Mouse (Mus musculus): ENCODE measurements around the gene Pcbd1. TPM values are rescaled to one million over a fixed set of nuclear protein-coding genes. Genes with fewer than 3 reads are reported as not detected.

The Pcbd1 gene
- 40.7 and 44.2 TPM in 2 replicates for polyA plus RNA-seq (2015; fragmentation: Nextera tagmentation; extraction: Ambion mirVana)

DNA sequence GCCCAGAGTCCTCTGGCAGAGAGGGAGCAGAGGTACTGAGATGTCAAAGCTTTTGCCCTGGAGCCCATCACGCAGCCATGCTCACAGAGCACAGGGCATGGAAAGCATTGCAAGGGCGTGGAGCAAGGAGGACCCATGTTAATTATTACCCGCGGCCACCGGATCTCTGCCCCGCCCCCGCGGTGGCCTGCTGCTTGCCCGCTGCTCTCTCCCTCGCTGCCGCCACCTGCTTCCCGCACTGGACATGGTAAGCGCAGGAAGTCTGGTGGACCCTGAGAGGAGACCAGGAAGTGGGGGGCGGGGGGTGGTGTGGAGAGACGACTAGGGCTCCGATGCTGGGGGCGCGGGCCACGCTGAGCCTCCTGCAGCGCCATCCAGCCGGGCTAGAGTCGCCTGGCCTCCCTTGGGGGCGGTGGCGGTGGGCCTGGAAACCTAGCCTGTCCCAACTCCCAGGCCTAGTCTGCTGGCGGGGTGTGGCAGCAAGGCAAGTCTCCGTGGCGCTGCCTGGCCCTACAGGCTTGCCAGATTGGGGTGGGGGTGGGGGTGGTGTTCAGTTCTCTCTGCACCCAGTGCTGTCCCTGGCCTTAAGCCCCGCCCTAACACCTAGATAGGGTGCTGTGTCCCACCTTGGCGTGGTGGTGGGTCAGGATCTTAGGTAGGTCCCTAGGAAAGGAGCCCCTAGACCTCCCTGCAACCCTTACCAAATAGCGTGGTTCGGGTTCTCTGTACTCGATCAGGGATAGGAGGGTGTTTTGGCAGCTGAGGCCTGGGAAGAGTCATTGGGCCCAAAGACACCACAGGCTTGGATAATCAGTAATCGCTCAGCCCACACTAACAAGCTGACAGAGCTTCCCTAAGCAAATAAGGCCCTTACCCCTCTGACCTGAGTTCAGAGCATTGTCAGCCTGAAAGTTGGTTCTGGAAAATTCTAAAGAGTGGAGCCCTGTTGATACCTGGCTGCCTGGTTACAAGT is at the start of gene Pcbd1:
Gene Pcbd1, plus strand, starts transcription at position 162 of the 973 bp plus-strand sequence.
- H3K27ac ChIP-seq = no peak within 1 kb of the TSS

DNA sequence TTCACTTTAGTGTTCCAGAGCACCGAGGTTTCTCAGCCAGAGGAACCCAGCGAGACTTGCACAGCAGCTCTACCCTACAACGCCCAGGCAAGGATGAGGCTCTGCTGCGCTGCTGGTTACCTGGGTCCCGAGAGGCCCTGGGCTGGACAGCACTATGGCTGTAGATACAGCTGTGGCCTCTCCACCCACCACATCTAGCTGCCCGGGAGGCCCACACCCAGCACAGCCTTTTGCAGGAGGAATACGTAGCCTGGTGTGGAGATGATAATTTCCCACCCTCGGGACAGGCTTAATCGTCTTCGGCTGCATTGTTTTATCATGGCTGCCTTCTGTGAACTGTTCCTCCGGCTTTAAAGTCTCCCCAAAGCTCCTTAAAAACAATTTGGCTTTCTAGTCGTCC is 49.5 kb upstream of the Pcbd1 start:
- Histone ChIP-seq H3K4me2 (no peak overlapping the region), H3K4me3 (no peak overlapping the region), H3K4me1 (0 out of 2 replicates have a peak, but pooled peaks cover 4% of the 10 kb centered on the region), H3K36me3 (replicated peaks) (no peaks in the 10 kb centered on the region), H3K9me3 (no peaks in the 10 kb centered on the region), H3K27ac (no peak overlapping the region), H3K9ac (no peak overlapping the region), H3K27me3 (replicated peaks) (no peaks in the 10 kb centered on the region)
- WGBS = 51% methylated on average over 12 of the region's 12 CpGs
- no peak for ATAC-seq (replicated peaks)

More for the DNA sequence above, at the start of gene Pcbd1:
- no peaks in the 10 kb centered on the region for H3K27me3 ChIP-seq (replicated peaks)
- 11% methylated on average over 33 of the region's 33 CpGs for WGBS
- no peaks in the 10 kb centered on the region for H3K36me3 ChIP-seq (replicated peaks)
- no peaks in the 10 kb centered on the region for H3K9me3 ChIP-seq
- H3K4me3 ChIP-seq = peak within 1 kb of the TSS; percentile 28
- peak within 1 kb of the TSS; percentile 41 for H3K9ac ChIP-seq
- H3K4me1 ChIP-seq = peaks cover 13% of the 10 kb centered on the region
- peak within 1 kb of the TSS; percentile 58 for H3K4me2 ChIP-seq
- ATAC-seq (replicated peaks) = peak; percentile 52

- Histone ChIP-seq H3K4me1 (no peaks in the 10 kb centered on the region), H3K9me3 (no peaks in the 10 kb centered on the region), H3K27me3 (replicated peaks) (no peaks in the 10 kb centered on the region), H3K9ac (no peak overlapping the region), H3K4me2 (no peak overlapping the region), H3K36me3 (replicated peaks) (no peaks in the 10 kb centered on the region), H3K4me3 (no peak overlapping the region), H3K27ac (no peak overlapping the region)
- 0 out of 2 replicates have a peak, but pooled peaks have one; percentile 24 for ATAC-seq (replicated peaks)
- WGBS = 19% methylated on average over 8 of the region's 8 CpGs
Observed at GRCm38 (mm10) chr10:61045081-61045480, 44.0 kb upstream of the Pcbd1 start.

DNA sequence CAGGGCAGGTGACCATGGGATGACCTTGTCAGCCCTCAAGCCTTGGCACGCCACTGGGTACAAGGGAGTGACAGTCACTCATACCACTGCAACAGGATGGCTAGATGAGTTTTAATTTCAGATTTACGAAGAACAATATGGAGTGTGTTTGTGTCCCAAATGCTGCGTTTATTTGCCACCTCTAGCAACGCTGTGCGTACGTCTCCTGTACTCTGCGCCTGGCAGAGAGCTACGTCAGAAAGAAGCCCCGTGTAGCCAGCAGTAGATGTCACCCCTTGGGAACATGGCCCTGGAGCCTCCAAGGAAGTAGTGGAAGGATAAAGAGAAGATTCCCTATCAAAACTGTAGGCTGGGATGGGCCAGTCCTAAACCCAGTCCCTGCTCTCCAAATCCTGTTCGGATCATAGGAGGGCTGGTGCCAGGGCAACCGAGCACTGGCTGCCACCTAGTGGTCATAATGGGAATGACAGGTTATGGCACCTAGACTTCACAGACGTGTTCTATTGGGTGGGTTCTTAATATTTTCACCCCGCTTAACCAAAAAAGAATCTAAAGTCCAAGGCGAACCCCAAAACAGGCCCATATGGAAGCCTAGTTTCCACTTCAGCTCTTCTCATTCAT is 37.0 kb upstream of the Pcbd1 start:
- H3K4me2 ChIP-seq = no peak overlapping the region
- ATAC-seq (replicated peaks) = peak; percentile 76; the same call in 1 of the 2 replicates
- 58% methylated on average over 14 of the region's 14 CpGs for WGBS

DNA sequence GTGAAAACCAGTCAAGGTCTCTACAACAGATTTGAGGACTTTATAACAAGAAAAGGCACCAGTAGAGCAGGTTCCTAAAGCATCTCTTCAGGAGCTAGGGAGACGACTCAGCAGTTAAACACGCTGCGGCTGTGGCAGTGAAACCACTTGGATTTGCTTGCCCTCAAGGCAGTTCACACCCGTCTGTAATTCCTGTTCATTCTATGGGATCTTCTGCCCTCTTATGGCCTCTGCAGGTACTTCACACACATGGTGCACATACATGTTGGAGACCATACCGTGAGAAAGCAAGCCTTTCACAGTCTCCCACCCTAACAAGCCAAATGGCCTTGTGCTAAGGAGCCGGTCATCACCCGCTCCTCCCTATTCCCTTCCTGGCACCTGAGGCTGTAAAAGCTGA is 32.5 kb upstream of the Pcbd1 start:
- Histone ChIP-seq H3K4me1 (peaks cover 6% of the 10 kb centered on the region; the same call in 1 of the 2 replicates), H3K27me3 (replicated peaks) (0 out of 2 replicates have a peak, but pooled peaks cover 5% of the 10 kb centered on the region), H3K4me2 (no peak overlapping the region), H3K27ac (no peak overlapping the region), H3K4me3 (no peak overlapping the region), H3K9me3 (no peaks in the 10 kb centered on the region), H3K9ac (no peak overlapping the region), H3K36me3 (replicated peaks) (no peaks in the 10 kb centered on the region)
- no peak for ATAC-seq (replicated peaks)
- 94% methylated on average over 7 of the region's 7 CpGs for WGBS

More for the DNA sequence above, 37.0 kb upstream of the Pcbd1 start:
- no peaks in the 10 kb centered on the region for H3K4me1 ChIP-seq
- H3K9ac ChIP-seq = no peak overlapping the region
- H3K27me3 ChIP-seq (replicated peaks) = 0 out of 2 replicates have a peak, but pooled peaks cover 5% of the 10 kb centered on the region
- no peak overlapping the region for H3K4me3 ChIP-seq
- no peak overlapping the region for H3K27ac ChIP-seq
- no peaks in the 10 kb centered on the region for H3K36me3 ChIP-seq (replicated peaks)
- H3K9me3 ChIP-seq = no peaks in the 10 kb centered on the region

GRCm38 (mm10) chr10:61059101-61059500 is 30.0 kb upstream of the Pcbd1 start:
- Histone ChIP-seq H3K27me3 (replicated peaks) (no peaks in the 10 kb centered on the region), H3K9me3 (no peaks in the 10 kb centered on the region), H3K36me3 (replicated peaks) (no peaks in the 10 kb centered on the region), H3K9ac (no peak overlapping the region), H3K4me1 (peaks cover 6% of the 10 kb centered on the region; the same call in 1 of the 2 replicates), H3K4me3 (no peak overlapping the region), H3K4me2 (no peak overlapping the region), H3K27ac (no peak overlapping the region)
- no peak for ATAC-seq (replicated peaks)
- WGBS = 0% methylated on average over 1 of the region's 1 CpGs

DNA sequence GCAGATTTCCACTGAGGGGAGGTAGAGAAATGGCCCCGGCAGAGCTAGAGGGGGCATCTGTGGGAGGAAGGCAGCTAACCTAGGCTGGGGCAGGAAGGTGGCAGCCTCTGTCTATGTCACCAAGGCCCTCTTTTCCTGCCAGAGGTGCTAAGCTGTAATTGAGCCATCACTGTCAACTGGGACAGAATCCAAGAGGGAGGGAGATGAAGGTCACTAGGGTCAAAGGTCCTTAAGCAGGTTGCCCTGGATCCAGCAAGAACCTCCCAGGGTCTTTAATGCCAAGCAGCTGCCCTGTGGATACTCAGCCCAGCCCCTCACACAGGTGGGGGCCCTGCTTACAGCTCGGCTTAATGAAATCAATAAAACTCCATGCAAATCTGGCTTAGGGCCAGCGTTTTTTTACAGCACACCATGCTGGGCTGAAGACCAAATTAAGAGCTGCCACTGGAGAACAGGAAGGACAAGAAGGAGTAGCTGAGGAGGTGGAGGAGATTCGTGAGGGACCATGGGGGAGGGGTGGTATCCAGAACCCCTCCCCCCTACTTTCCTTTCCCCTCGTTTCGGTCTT is 29.5 kb upstream of the Pcbd1 start:
- no peak for ATAC-seq (replicated peaks)
- whole genome bisulfite sequencing = 18% methylated on average over 6 of the region's 6 CpGs
- Histone ChIP-seq H3K9me3 (no peaks in the 10 kb centered on the region), H3K27me3 (replicated peaks) (no peaks in the 10 kb centered on the region), H3K27ac (no peak overlapping the region), H3K4me3 (no peak overlapping the region), H3K9ac (no peak overlapping the region), H3K4me1 (peaks cover 6% of the 10 kb centered on the region; the same call in 1 of the 2 replicates), H3K4me2 (no peak overlapping the region), H3K36me3 (replicated peaks) (no peaks in the 10 kb centered on the region)

DNA sequence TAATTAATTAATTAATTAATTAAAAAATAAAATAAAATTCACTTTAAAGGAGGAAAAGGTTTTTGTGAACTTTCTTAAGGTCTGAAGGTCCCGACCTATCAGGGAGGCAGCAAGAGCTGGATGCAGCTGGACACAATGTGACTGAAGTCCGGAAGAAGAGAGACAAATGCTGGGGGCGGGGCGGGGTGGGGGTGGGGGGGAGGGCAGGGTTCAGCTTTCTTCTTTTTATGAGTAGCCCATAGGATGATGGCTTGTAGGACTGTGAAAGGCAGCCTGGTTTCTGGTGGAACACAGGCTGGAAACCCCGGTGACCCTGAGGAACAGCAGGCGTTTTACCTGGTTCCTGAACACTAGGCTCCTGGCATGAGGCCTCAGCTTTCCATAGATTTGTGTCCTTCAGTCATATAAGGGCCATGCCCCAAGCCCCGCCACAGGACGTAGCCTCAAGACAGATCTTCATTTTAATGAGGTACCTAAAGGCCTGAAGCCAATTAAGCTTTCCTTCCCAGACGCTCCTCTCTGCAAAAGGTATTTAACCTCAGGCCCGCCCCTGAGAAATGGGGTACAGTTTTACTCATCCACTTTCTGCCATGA is 25.8 kb upstream of the Pcbd1 start:
- Histone ChIP-seq H3K9me3 (no peaks in the 10 kb centered on the region), H3K36me3 (replicated peaks) (no peaks in the 10 kb centered on the region), H3K27me3 (replicated peaks) (no peaks in the 10 kb centered on the region; the same call in 1 of the 2 replicates), H3K4me3 (no peak overlapping the region), H3K4me1 (peaks cover 9% of the 10 kb centered on the region; the same call in 1 of the 2 replicates), H3K27ac (no peak overlapping the region), H3K9ac (no peak overlapping the region), H3K4me2 (no peak overlapping the region)
- 66% methylated on average over 10 of the region's 10 CpGs for WGBS
- ATAC-seq (replicated peaks) = no peak

GRCm38 (mm10) chr10:61064635-61065034 is 24.5 kb upstream of the Pcbd1 start:
- ATAC-seq (replicated peaks) = no peak
- H3K27ac ChIP-seq = no peak overlapping the region
- H3K4me1 ChIP-seq = peaks cover 13% of the 10 kb centered on the region
- H3K4me3 ChIP-seq = no peak overlapping the region
- no peak overlapping the region for H3K4me2 ChIP-seq
- no peaks in the 10 kb centered on the region for H3K36me3 ChIP-seq (replicated peaks)
- H3K27me3 ChIP-seq (replicated peaks) = no peaks in the 10 kb centered on the region; the same call in 1 of the 2 replicates
- no peak overlapping the region for H3K9ac ChIP-seq
- WGBS = 16% methylated on average over 8 of the region's 8 CpGs
- no peaks in the 10 kb centered on the region for H3K9me3 ChIP-seq

- Histone ChIP-seq H3K36me3 (replicated peaks) (no peaks in the 10 kb centered on the region), H3K4me2 (no peak overlapping the region), H3K9me3 (no peaks in the 10 kb centered on the region), H3K4me3 (no peak overlapping the region), H3K4me1 (peaks cover 10% of the 10 kb centered on the region; the same call in 1 of the 2 replicates), H3K27me3 (replicated peaks) (no peaks in the 10 kb centered on the region; the same call in 1 of the 2 replicates), H3K27ac (no peak overlapping the region), H3K9ac (no peak overlapping the region)
- no peak for ATAC-seq (replicated peaks)
- WGBS = 58% methylated on average over 13 of the region's 13 CpGs
Observed at GRCm38 (mm10) chr10:61065287-61066005, 23.7 kb upstream of the Pcbd1 start.
